Mouse (Mus musculus): ENCODE data around the gene Psma6.

Gene Psma6

DNA sequence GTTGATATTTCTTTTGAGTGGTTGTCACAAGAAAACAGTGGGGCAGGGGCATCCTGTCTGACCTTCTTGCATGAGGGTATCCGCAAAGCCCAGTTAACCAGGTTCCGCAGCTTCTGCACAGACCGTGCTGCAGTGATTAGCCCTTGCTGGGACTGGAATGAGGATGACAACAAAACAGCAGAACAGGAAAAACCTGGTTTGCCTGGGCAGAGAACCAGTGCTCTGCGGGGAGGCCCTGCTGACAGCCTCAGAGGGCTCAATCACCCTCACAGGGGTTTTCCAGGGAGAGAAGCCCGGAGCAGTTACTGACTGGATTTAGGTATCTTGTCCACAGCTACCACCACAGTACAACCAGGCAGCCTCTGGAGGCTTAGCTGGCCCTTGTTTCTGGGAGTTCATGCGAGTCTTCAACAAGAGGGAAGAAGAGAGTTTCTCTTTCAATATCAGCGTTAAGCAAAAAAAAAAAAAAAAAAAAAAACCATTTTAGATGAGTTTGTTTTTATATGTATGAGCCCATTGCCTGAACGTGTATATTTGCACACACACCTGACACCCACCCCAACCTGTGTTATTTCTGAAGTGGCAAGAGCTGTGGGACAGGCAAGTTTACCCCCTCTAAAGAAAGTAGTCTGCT is 49.9 kb downstream of the Psma6 start:
- in situ Hi-C loops (cut with MboI, MseI) = no loop called here

DNA sequence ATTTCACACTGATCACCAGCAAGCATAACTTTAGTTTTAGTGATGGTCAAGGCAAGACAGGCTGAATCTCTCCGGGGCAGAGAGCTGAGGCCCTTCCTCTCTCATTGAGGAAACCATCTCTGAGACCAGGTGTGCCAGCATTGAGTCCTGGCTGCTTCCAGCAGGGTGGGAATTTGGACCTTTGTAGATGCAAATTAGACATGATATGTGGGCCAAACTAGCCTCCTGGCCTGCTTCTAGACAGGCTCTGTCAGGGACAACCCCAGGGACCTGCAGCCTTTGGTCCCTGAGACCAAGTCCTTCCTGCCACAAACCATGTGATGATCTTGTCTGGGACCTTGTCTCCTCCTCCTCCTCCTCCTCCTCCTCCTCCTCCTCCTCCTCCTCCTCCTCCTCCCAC is 51.1 kb downstream of the Psma6 start:
- in situ Hi-C loops (cut with MboI, MseI) = no loop called here

DNA sequence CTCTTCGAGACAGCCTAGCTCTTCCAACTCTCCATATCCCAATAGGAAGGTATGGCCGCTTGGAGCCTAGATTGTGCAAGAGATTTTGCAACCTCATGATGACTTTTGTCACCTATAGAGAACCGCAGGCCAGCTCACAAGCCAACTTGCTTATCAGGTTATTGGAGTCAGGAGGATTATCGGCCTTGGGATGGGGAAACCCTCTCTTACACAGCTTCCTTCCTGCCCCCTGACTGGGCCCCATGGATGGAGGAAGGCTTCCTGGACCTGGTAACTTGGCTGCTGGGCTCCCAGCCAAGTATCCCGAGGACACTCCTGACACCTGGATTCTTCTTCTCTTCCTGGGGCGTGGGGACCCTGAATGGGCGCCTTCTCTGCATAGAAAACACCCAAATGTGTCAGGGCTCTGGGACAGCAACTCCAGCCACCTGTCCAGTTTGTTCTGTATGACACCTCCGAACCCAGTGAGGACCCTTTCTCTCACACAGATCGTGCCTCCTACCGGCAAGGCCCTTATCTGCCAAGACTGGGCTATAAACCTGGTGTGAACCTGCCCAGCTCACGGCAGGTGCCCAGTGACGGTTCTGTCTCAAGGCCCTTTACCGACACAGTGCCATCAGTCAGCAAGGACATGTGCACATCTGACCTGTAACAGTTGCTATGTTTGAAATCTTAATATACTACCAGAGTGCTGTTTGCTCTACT is 53.3 kb downstream of the Psma6 start:
- in situ Hi-C loops (cut with MboI, MseI) = no loop called here

DNA sequence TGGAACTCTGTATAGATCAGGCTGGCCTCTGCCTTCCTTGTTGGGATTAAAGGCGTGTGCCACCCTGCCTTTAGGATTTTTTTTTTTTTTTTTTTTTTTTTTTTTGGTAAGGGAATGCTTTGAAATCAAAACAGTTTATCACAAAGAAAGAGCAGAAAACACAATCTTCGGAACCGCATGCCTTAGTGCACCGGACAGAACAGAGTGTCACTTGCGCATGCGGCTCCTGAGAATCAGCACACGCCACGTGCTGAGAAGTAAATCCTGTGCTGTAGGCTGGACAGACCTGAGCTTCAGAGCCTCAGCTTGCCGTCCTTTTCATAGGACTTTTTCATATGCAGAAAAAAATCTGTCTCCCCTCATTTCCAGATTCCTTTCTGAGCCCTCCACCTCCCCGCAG is 54.0 kb downstream of the Psma6 start:
- in situ Hi-C loops (cut with MboI, MseI) = no loop called here

DNA sequence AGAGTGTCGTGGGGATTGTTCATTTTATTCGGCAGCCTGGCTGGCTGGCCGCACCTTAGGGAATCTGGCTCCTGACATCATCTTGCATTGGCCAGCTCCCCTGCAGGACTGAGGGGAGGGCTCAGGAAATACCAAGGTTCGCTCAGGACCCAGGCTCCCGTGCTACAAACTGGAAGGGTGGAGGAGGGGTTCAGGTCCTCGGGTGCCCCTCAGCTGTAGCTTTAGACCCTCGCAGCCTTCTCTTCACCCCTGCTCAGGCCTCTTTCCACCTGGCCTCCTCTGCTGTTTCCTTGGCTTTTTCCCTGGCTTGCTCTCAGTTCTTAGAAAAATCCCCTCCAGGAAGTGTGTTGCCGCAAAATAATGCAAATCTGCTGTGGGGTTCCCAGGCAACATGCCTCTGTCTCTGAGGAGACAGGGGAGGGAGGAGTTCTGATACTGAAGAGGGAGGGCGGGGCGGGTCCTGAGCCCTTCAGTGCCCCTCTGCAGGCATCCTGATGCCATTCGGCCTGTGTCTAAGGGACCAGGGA is 54.7 kb downstream of the Psma6 start:
- in situ Hi-C loops (cut with MboI, MseI) = no loop called here

GRCm38 (mm10) chr12:55440416-55440815 is 56.4 kb downstream of the Psma6 start:
- in situ Hi-C loops (cut with MboI, MseI) = no loop called here

- in situ Hi-C loops (cut with MboI, MseI) = no loop called here
Observed at GRCm38 (mm10) chr12:55442245-55442644, 58.2 kb downstream of the Psma6 start.

DNA sequence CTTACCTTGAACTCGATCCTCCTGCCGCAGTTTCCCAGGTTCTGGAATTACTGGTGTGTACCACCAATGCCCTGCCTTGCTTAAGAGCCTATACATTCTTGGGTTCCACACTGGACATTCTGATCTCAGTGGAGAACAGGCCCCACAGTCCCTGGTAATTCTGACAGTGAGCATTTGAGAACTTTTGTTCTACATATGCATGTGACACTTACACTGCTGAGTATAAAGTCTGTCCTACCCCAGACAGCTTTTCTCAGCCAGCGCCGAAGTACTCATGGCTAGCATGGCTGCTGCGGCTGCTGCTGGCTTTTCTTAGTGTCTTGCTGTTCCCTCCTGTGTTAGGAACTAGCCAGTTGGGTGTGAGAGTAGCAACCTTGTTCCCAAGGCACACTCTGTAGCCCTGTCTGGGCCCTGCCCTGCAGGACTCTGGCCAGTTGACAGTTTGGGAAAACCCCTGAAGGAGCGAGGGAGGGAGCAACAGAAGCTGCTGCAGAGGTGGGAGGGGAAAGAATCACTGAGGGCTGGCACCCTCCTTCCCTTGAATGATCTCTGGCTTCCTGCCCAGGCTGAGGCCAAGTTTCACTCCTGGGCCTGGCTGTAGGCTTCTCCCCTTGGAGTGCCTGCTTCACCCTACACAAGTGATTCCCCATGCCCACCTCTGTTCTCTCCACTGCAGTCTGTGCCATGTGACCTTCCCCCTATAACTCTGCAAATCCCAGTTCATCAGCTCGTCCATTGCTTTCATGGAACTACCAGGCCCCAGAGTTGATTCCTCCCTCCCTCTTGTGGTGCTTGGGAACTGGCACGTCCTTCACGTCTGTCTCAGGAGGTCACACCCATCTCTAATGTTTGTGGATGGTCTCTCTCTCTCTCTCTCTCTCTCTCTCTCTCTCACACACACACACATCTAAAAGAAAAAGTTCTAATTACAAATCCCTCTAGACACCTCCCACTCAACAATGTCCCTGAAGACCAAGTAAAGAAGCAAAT is 59.1 kb downstream of the Psma6 start:
- in situ Hi-C loops (cut with MboI, MseI) = no loop called here

DNA sequence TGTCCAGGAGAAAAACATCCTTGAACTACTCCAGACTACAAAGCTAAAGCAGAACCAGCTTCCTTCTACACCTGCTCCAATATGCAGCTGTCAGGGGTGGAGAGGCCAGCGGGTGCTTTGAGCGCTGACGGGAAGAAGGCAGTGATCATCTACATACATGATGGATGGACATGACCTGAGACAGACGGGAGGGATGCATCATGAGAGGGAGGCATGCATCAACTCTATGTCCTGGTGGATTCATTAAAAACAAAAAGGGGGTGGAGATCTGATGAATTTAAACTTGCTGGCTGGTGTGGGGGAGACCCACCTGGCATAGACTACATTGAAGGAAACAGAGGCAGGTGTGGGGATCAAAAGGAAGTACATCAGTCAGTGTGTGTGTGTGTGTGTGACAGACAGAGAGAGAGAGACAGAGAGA is 60.0 kb downstream of the Psma6 start:
- in situ Hi-C loops (cut with MboI, MseI) = no loop called here

GRCm38 (mm10) chr12:55445583-55445982 is 61.6 kb downstream of the Psma6 start:
- in situ Hi-C loops (cut with MboI, MseI) = no loop called here

GRCm38 (mm10) chr12:55446366-55446745 is 62.3 kb downstream of the Psma6 start:
- in situ Hi-C loops (cut with MboI, MseI) = no loop called here

- in situ Hi-C loops (cut with MboI, MseI) = no loop called here
Observed at GRCm38 (mm10) chr12:55446746-55447395, 62.8 kb downstream of the Psma6 start.

- in situ Hi-C loops (cut with MboI, MseI) = no loop called here
Observed at GRCm38 (mm10) chr12:55447396-55447760, 63.4 kb downstream of the Psma6 start.

DNA sequence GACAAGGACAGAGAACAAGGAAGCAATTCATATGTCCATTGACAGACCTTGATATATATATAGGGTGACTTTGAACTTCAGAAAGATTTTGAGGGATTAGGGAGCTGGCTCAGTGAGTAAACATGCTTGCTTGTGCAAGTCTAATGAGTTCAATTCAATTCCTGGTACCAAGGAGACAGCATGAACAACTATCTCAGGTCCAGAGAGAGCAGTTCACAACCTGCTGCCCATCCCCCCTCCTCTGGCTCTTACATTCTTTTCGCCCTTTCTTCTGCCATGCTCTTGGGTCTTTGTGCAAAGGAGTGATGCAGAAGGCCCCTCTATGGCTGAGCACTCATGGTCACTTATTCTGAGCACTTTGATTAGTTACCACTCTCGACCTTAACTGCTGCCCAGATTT is 64.4 kb downstream of the Psma6 start:
- in situ Hi-C loops (cut with MboI, MseI) = no loop called here

DNA sequence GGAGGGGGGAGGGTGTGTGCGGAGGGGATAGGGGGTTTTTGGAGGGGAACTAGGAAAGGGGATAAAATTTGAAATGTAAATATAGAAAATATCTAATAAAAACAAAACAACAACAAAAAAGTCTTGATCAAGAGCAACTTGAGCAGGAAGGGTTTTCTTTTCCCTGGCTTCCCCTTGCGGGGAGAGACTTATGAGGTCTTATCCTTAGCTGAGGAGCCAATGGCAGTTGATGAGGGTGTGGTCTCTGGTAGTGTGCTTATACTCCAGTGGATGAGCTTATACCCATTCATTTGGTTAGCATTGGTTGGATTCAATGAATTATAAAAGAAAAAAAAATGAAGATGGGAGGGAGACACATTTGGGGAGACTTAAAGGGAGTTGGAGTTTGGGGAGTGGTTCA is 65.0 kb downstream of the Psma6 start:
- in situ Hi-C loops (cut with MboI, MseI) = no loop called here

DNA sequence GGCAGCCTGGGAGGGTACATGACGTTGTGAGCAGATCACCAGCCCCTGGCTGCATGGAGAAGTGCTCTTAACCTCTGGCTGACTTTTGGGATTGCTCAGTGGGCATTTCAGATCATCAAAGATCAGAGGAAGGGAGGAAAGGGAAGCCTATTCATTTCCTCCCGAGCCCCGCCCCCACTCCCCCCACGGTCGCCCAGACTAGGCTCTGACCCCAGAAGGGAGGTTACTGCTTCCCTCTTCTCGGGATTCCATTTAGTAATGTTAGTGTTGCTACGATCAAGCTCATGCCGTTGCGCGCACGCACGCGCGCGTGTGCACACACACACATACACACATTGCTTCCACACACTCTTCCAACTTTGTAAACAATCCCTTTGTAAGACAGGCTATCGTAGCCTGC is 66.4 kb downstream of the Psma6 start:
- in situ Hi-C loops (cut with MboI, MseI) = no loop called here

DNA sequence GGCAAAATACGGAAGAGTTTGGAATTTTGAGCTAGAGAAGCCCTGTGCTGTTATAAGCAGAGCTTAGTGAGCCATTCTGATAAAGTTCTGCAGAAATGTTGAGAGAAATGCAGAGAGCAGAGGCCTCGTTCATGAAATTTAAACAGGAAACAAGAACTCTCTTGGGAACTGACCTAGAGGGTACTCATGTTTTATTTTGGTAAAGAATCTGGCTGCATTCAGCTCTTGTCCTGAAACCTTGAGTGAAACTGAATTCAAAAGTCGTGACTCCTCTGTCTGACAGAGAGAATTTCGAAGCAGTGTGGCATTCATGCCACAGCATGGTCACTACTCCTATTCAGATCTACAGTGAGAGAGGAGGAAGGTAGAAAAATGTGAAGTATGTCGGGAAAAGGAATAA is 68.8 kb downstream of the Psma6 start:
- in situ Hi-C loops (cut with MboI, MseI) = no loop called here

DNA sequence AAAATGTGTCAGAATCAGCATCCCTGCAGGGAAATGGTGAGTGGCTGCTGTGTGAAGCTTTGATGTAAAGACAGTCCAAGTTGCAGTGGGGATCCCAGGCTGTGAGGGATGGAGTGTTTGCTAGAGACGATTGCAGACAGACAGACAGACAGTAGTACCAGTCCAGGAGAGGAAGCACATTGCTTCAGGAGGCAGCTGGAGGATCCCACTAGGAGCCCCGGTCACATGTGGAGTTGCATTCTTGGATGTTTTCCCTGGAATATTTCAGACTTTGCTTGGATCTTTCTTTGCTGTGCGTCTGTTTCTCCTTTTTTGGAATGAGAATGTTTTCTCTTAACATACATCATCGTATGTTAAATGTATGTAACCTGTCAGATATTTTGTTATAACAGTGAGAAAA is 69.9 kb downstream of the Psma6 start:
- in situ Hi-C loops (cut with MboI, MseI) = no loop called here

DNA sequence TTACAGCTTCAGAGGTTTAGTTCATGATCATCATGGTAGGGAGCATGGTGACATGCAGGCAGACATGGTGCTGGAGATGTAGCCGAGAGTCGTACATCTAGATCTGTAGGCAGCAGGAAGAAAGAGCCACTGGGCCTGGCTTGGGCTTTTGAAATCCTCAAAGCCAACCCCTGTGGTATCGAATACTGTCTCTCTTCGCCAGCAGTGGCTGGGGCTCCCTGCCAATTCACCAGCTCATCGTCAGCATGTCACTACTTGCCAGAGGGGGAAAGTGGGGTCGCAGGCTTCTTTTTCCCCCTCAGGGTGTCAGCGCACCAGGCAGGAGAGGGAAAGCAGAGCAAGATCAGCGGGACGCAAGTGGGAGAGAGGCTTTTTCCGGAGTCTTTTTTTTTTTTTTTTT is 71.2 kb downstream of the Psma6 start:
- in situ Hi-C loops (cut with MboI, MseI) = no loop called here

GRCm38 (mm10) chr12:55456136-55456535 is 72.1 kb downstream of the Psma6 start:
- in situ Hi-C loops (cut with MboI, MseI) = no loop called here

- in situ Hi-C loops (cut with MboI, MseI) = no loop called here
Observed at GRCm38 (mm10) chr12:55456893-55457292, 72.9 kb downstream of the Psma6 start.

DNA sequence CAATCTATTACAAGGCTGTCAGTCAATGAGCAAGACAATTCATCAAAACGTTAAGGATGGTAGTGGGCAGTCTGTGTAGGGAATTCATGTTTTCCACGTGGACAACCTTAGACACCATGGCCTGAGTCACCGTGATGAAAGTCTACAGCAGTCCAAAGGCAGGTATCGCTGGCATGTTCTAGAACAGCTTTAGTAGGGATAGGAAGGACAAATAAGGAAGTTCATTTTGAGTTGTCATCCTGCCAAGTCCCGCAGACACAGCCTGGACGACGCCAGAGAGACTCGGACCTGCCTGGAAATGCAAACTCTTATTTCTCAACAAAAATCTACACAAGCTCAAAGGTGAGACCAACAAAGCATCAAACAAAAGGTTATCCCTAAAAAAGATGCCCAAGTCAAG is 75.7 kb downstream of the Psma6 start:
- in situ Hi-C loops (cut with MboI, MseI) = no loop called here
